Mouse (Mus musculus): ENCODE measurements around the gene March10. TPM values are rescaled to one million over a fixed set of nuclear protein-coding genes. Genes with fewer than 3 reads are reported as not detected.

March10 gene
- polyA plus RNA-seq, 1 experiment = 0.87 TPM

DNA sequence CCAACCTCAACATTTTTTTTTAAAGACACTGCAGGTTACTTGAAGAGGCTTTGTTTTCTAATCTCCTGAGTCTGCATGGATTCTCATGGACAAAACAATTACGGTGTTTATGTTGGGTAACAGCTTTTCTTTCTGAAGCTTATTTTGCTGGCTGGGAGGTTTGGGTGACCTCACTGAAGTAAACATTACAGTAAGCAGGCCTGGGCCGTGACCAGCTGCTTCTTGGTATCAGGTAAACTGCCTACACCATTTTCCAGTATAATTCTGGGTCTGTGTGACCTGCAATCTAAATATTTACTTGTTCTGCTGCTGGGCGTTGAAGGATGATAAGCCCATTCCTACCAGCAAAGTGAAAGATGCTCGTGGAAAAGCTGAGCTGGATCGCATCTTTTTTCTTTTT lies 30.1 kb downstream of the March10 start:
- H3K9me3 ChIP-seq = no peaks in the 10 kb centered on the region
- TF ChIP-seq FLI1 (IDR thresholded peaks at IDR 0.05; ENCODE audit: low read length) (no peak), GATA1 (IDR thresholded peaks at IDR 0.05; ENCODE audit: borderline replicate concordance, low read length) (no peak)
- H3K36me3 ChIP-seq (replicated peaks; ENCODE audit: low read length) = no peaks in the 10 kb centered on the region
- peaks cover 25% of the 10 kb centered on the region for H3K27me3 ChIP-seq (replicated peaks)
- H3K4me1 ChIP-seq = peaks cover 11% of the 10 kb centered on the region
- no peak overlapping the region for H3K4me3 ChIP-seq (replicated peaks)

DNA sequence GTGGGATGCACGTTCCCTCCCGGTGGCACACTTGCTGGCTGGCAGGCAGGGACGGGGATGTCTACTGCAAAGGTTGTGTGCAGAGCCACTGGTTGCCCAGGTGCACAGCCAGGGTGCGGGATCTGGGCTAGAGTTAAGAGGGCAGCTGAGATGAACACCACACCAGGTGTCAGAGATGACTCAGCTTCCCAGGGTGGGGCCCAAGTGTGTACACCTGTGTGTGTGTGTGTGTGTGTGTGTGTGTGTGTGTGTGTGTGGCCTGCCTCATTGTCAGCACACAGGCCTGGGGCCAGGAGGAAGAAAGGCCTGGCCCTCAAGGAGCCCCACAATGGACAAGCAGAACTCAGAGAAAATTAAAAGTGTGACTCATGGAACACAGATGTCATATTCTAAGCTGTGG lies 31.9 kb downstream of the March10 start:
- H3K4me3 ChIP-seq (replicated peaks) = no peak overlapping the region
- H3K36me3 ChIP-seq (replicated peaks; ENCODE audit: low read length) = no peaks in the 10 kb centered on the region
- H3K4me1 ChIP-seq = peaks cover 24% of the 10 kb centered on the region

GRCm38 (mm10) chr11:105420671-105421450 lies 35.7 kb downstream of the March10 start:
- TF ChIP-seq FLI1 (IDR thresholded peaks at IDR 0.05; ENCODE audit: low read length) (no peak), GATA1 (IDR thresholded peaks at IDR 0.05; ENCODE audit: borderline replicate concordance, low read length) (no peak)
- Histone ChIP-seq H3K36me3 (replicated peaks; ENCODE audit: low read length) (no peaks in the 10 kb centered on the region), H3K4me1 (peaks cover 24% of the 10 kb centered on the region), H3K9me3 (peaks cover 3% of the 10 kb centered on the region; the same call in 1 of the 2 replicates), H3K4me3 (replicated peaks) (peak overlapping the region; percentile 77), H3K27me3 (replicated peaks) (peaks cover 38% of the 10 kb centered on the region)

More for the DNA sequence above, 31.9 kb downstream of the March10 start:
- Histone ChIP-seq H3K27me3 (replicated peaks) (peaks cover 38% of the 10 kb centered on the region), H3K9me3 (no peaks in the 10 kb centered on the region)
- TF ChIP-seq GATA1 (IDR thresholded peaks at IDR 0.05; ENCODE audit: borderline replicate concordance, low read length) (no peak), FLI1 (IDR thresholded peaks at IDR 0.05; ENCODE audit: low read length) (no peak)

GRCm38 (mm10) chr11:105419946-105420345 lies 36.6 kb downstream of the March10 start:
- H3K27me3 ChIP-seq (replicated peaks) = peaks cover 45% of the 10 kb centered on the region
- no peaks in the 10 kb centered on the region for H3K36me3 ChIP-seq (replicated peaks; ENCODE audit: low read length)
- TF ChIP-seq FLI1 (IDR thresholded peaks at IDR 0.05; ENCODE audit: low read length) (no peak), GATA1 (IDR thresholded peaks at IDR 0.05; ENCODE audit: borderline replicate concordance, low read length) (no peak)
- H3K4me3 ChIP-seq (replicated peaks) = no peak overlapping the region
- peaks cover 3% of the 10 kb centered on the region; the same call in 1 of the 2 replicates for H3K9me3 ChIP-seq
- peaks cover 30% of the 10 kb centered on the region for H3K4me1 ChIP-seq

DNA sequence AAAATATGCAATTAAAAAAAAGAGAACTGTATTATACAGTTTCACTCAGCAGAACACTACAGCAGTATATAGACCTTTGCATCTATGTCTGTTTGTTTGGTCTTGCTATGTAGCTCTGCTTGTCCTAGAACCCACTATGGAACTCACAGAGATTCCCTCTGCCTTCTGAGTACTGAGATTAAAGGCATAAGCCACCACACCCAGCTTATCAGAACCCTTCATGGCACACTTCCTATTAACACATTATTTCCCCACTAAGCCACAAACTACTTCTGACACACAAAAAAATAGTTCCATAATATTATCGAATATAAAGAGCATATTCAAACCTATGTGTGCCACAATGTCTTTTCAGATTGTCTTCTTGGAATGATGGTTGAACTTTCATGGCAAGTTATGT lies 42.5 kb downstream of the March10 start:
- Histone ChIP-seq H3K4me3 (replicated peaks) (no peak overlapping the region), H3K9me3 (peaks cover 3% of the 10 kb centered on the region; the same call in 1 of the 2 replicates), H3K27me3 (replicated peaks) (peaks cover 51% of the 10 kb centered on the region), H3K36me3 (replicated peaks; ENCODE audit: low read length) (no peaks in the 10 kb centered on the region), H3K4me1 (peaks cover 19% of the 10 kb centered on the region)
- TF ChIP-seq GATA1 (IDR thresholded peaks at IDR 0.05; ENCODE audit: borderline replicate concordance, low read length) = no peak
- TF ChIP-seq FLI1 (IDR thresholded peaks at IDR 0.05; ENCODE audit: low read length) = no peak

DNA sequence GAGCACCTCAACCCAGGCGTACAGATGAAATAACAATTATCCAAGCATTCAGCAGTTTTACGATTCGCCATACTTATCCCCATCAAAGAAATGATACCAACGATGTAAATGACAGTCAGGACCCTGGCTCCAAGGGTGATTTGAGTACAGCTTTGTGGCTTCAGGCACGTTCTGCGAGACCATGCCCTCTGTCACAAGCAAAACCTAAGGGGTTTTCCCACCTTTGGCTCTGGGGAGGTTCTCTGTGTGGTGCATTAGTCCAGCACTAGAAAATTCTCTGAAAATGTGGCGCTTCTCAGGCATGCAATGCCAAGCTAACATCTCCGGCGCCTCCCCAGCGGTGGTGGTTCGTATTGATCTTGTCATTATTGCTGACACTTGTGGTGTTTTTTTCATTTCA lies 47.1 kb downstream of the March10 start:
- Histone ChIP-seq H3K36me3 (replicated peaks; ENCODE audit: low read length) (no peaks in the 10 kb centered on the region), H3K9me3 (no peaks in the 10 kb centered on the region), H3K4me1 (peaks cover 22% of the 10 kb centered on the region), H3K4me3 (replicated peaks) (no peak overlapping the region), H3K27me3 (replicated peaks) (peaks cover 65% of the 10 kb centered on the region)
- no peak for TF ChIP-seq GATA1 (IDR thresholded peaks at IDR 0.05; ENCODE audit: borderline replicate concordance, low read length)

- Histone ChIP-seq H3K4me1 (peaks cover 29% of the 10 kb centered on the region), H3K27me3 (replicated peaks) (peaks cover 74% of the 10 kb centered on the region), H3K9me3 (peaks cover 5% of the 10 kb centered on the region), H3K4me3 (replicated peaks) (no peak overlapping the region), H3K36me3 (replicated peaks; ENCODE audit: low read length) (no peaks in the 10 kb centered on the region)
- TF ChIP-seq GATA1 (IDR thresholded peaks at IDR 0.05; ENCODE audit: borderline replicate concordance, low read length) (no peak), FLI1 (IDR thresholded peaks at IDR 0.05; ENCODE audit: low read length) (no peak)
Measured at GRCm38 (mm10) chr11:105407846-105408441, 48.6 kb downstream of the March10 start.

DNA sequence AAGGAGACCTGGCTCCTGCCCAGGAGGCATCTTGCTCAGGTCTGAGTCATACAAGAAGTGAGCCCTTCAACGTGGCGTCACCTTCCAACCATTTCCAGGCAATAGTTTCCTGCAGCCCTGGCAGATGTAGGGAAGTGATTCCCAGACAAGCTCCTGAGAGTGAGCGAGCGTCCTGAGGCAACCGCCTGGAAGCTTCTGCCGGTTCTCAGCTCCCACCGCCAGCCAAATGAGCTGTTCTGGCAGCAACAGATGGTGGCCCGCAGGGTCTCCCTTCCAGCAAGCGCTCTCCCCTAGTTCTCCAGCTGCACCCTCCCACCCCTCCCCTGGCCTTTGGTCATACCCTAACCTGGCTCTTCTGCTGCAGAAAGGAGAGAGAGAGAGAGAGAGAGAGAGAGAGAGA lies 54.2 kb downstream of the March10 start:
- H3K9me3 ChIP-seq = peaks cover 16% of the 10 kb centered on the region
- TF ChIP-seq FLI1 (IDR thresholded peaks at IDR 0.05; ENCODE audit: low read length) (no peak), GATA1 (IDR thresholded peaks at IDR 0.05; ENCODE audit: borderline replicate concordance, low read length) (no peak)

DNA sequence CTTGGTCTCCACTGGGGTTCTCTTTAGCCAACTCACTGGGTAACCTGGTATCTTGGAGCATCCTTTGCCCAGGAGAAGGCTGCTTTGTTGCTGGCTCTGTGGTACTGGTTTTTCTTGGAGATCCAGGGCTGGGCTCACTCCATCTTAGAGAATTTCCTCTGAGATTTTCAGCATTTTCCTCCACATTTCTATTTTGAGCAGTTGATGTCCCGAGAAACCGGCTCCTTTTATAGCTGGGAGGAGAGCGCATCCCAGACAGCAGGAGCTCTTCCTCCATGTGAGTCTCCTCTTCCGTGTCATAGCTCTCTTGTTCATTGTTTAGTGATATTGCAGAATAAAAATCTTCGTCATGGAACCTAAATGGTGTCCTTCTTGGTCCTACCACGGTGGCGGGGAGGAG lies 66.2 kb downstream of the March10 start:
- Histone ChIP-seq H3K4me3 (replicated peaks) (no peak overlapping the region), H3K36me3 (replicated peaks; ENCODE audit: low read length) (no peaks in the 10 kb centered on the region), H3K9me3 (peaks cover 10% of the 10 kb centered on the region), H3K27me3 (replicated peaks) (peaks cover 27% of the 10 kb centered on the region), H3K4me1 (peaks cover 11% of the 10 kb centered on the region)
- TF ChIP-seq GATA1 (IDR thresholded peaks at IDR 0.05; ENCODE audit: borderline replicate concordance, low read length) (no peak), FLI1 (IDR thresholded peaks at IDR 0.05; ENCODE audit: low read length) (no peak)

More for the DNA sequence above, 54.2 kb downstream of the March10 start:
- H3K36me3 ChIP-seq (replicated peaks; ENCODE audit: low read length) = no peaks in the 10 kb centered on the region
- H3K4me1 ChIP-seq = peaks cover 31% of the 10 kb centered on the region
- no peak overlapping the region for H3K4me3 ChIP-seq (replicated peaks)
- H3K27me3 ChIP-seq (replicated peaks) = peaks cover 73% of the 10 kb centered on the region

DNA sequence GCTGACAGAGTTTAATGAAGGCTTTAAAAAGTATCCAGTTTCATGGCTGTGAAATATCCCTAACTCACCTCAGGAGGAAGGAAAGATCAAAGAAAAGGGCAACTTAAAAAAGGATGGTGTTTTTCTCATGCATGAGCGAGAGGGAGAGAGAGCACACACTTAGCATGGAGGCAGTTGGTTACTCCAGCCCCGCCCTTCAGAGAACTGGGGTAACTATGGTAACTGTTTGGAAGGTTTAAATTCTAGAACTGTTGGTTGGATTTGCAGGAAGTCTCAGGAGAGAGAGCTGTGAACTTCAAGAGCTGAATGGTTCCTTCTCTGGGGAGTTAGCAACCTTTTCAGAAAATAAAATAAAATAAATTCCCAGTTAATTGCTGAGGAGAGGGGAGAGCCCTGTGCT lies 67.9 kb downstream of the March10 start:
- Histone ChIP-seq H3K9me3 (peaks cover 13% of the 10 kb centered on the region), H3K4me1 (peaks cover 11% of the 10 kb centered on the region), H3K4me3 (replicated peaks) (no peak overlapping the region), H3K36me3 (replicated peaks; ENCODE audit: low read length) (peaks cover 10% of the 10 kb centered on the region), H3K27me3 (replicated peaks) (peaks cover 22% of the 10 kb centered on the region)
- TF ChIP-seq GATA1 (IDR thresholded peaks at IDR 0.05; ENCODE audit: borderline replicate concordance, low read length) (no peak), FLI1 (IDR thresholded peaks at IDR 0.05; ENCODE audit: low read length) (no peak)

All from megakaryocyte, embryonic 14.5 days (primary cell).